Mouse (Mus musculus): Measurements from ENCODE around the gene Arvcf. TPM values are rescaled to one million over a fixed set of nuclear protein-coding genes. Genes with fewer than 3 reads are reported as not detected.

Arvcf gene
- polyA plus RNA-seq, 1 experiment from 2014 or later = 25.8 TPM

DNA sequence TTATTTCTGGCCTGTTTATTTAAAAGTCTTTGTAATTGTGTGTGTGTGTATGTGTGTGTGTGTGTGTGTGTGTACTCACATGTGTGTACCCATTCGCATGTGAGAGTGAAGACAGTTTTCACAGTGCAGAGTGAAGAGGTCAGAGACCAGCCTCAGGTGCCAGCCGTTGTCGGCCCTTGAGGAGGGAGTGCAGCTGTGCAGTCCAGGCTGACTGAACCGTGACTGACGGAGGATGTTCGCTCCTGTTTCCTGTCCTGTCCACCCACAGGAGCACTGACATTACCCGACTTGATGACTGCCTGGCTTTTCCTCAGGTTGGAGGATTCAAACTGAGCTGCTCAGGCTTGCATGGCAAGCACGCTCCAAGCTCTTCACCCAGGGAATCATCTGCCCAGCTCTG is 15.0 kb downstream of the Arvcf start:
- no peaks in the 10 kb centered on the region for H3K4me1 ChIP-seq
- no peak overlapping the region for H3K27ac ChIP-seq
- H3K36me3 ChIP-seq = no peaks in the 10 kb centered on the region
- no peaks in the 10 kb centered on the region for H3K27me3 ChIP-seq (ENCODE audit: insufficient read depth, poor library complexity, severe bottlenecking)
- WGBS = 82% methylated on average over 8 of the region's 8 CpGs
- H3K4me3 ChIP-seq = no peak overlapping the region
- H3K9me3 ChIP-seq = no peaks in the 10 kb centered on the region
- no peak for DNase-seq (ENCODE audit: low spot score)

DNA sequence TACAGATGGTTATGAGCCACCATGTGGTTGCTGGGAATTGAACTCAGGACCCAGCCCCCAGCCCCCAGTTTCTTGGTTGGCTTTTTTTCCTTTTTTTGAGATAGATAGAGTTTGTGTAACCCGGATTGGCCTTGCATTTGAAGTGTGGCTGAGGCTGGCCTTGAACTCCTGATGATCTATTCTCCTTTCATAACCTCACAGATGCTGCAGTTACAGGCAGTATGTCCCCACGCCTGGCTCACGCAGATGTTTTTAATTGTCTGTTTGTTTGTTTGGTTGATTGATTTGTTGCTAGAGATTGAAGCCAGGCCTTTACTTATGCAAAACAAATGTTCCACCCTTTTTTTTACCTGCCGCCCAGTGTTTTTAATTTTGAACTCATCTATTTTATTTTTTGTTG is 18.9 kb downstream of the Arvcf start:
- DNase-seq (ENCODE audit: low spot score) = no peak
- H3K9me3 ChIP-seq = no peaks in the 10 kb centered on the region
- no peak overlapping the region for H3K4me3 ChIP-seq
- H3K27ac ChIP-seq = no peak overlapping the region
- WGBS = 89% methylated on average over 4 of the region's 4 CpGs
- no peaks in the 10 kb centered on the region for H3K27me3 ChIP-seq (ENCODE audit: insufficient read depth, poor library complexity, severe bottlenecking)
- H3K36me3 ChIP-seq = no peaks in the 10 kb centered on the region
- H3K4me1 ChIP-seq = 0 out of 2 replicates have a peak, but pooled peaks cover 4% of the 10 kb centered on the region

DNA sequence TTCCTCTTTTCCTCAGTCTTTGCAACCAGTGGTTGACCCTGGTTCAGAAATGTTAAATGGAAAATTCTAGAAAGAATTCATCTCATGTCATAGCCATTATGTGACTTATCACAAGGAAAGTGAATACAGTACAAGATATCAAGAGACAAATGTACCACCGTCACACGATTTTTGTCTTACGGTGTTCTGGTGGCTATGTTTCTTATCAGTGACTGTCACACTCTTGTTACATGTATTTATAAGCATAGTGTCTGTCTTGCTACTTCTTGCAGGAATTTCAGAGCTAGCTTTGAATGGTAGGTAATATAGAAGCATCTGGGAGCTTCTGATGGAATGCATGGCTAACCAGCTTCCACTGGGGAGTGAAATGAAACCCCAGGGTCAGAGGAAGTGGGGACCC is 22.2 kb downstream of the Arvcf start:
- H3K36me3 ChIP-seq = no peaks in the 10 kb centered on the region
- 0 out of 2 replicates have a peak, but pooled peaks cover 4% of the 10 kb centered on the region for H3K4me1 ChIP-seq
- no peaks in the 10 kb centered on the region for H3K27me3 ChIP-seq (ENCODE audit: insufficient read depth, poor library complexity, severe bottlenecking)
- no peak overlapping the region for H3K27ac ChIP-seq
- WGBS = 77% methylated on average over 3 of the region's 3 CpGs
- no peaks in the 10 kb centered on the region for H3K9me3 ChIP-seq
- no peak overlapping the region for H3K4me3 ChIP-seq
- DNase-seq (ENCODE audit: low spot score) = no peak

DNA sequence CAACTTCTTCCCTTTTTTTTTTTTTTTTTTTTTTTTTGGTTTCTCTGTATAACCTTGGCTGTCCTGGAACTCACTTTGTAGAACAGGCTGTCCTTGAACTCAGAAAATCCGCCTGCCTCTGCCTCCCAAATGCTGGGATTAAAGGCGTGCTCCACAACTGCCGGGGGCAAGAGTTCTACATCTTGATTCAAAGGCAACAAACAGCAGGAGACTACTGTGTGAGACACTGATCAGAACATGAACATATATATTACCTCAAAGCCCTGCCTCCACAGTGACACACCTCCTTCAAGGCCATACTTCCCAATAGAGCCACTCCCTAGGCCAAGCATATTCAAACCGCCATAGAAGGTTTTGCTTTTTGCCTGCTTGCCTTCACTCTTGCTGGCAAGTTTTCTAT is 25.6 kb downstream of the Arvcf start:
- WGBS = 91% methylated on average over 4 of the region's 4 CpGs

DNA sequence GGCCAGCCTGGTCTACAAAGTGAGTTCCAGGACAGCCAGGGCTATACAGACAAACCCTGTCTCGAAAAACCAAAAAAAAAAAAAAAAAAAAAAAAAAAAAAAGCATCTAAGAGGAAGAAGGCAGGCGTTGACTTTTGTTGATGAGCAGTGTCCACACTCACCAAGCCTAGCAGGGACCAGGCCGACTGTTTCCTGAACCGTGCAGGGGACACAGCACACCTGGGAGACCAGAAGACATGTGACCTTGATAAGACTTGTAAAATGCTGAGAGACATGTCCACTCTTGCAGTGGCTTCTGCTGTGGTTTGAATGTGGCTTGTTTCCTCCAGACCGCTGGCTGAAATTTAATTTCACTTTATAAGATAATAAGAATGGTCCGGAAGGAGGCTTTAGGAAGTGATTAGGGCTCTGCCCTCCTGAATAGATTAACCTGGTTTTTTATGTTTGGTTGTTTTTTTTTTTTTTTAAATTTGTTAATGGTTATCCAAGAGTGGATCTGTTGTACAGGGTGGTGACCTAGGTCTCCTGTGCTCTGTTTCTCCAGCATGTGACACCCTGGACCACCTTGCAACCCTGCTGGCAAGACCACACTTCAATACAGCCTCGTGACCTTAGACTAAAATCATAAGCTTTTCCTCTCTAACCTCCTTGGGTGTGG is 28.4 kb downstream of the Arvcf start:
- H3K9me3 ChIP-seq = no peaks in the 10 kb centered on the region
- peaks cover 20% of the 10 kb centered on the region for H3K4me1 ChIP-seq
- H3K4me3 ChIP-seq = no peak overlapping the region
- H3K27me3 ChIP-seq (ENCODE audit: insufficient read depth, poor library complexity, severe bottlenecking) = no peaks in the 10 kb centered on the region
- no peak for DNase-seq (ENCODE audit: low spot score)
- no peak overlapping the region for H3K27ac ChIP-seq
- no peaks in the 10 kb centered on the region for H3K36me3 ChIP-seq
- 74% methylated on average over 7 of the region's 7 CpGs for WGBS

More for the DNA sequence above, 25.6 kb downstream of the Arvcf start:
- no peak overlapping the region for H3K4me3 ChIP-seq
- H3K27me3 ChIP-seq (ENCODE audit: insufficient read depth, poor library complexity, severe bottlenecking) = no peaks in the 10 kb centered on the region
- peaks cover 14% of the 10 kb centered on the region for H3K4me1 ChIP-seq
- no peaks in the 10 kb centered on the region for H3K36me3 ChIP-seq
- no peaks in the 10 kb centered on the region for H3K9me3 ChIP-seq
- no peak for DNase-seq (ENCODE audit: low spot score)
- no peak overlapping the region for H3K27ac ChIP-seq

DNA sequence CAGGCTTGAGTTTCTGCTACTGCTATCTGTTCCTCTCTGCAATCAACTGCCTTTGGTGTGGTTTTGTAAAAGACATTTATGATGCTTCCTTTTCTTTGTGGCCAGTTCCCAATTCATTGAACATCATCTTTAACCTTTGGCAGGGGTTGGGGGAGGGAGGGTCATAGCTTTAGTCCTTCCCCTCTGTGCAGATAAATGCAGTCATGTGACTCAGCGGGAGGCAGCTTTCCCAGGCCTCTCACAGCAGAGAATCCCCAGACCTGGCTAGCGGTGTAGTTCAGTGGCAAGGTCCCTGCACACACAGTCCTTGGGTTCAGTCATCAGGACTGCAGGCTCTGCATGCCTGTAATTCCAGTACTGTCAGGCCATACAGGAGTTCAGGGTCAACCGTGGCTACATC is 29.2 kb downstream of the Arvcf start:
- H3K4me3 ChIP-seq = no peak overlapping the region
- H3K27me3 ChIP-seq (ENCODE audit: insufficient read depth, poor library complexity, severe bottlenecking) = no peaks in the 10 kb centered on the region
- H3K36me3 ChIP-seq = no peaks in the 10 kb centered on the region
- 16% methylated on average over 3 of the region's 3 CpGs for WGBS
- no peaks in the 10 kb centered on the region for H3K9me3 ChIP-seq
- peak; percentile 86 for DNase-seq (ENCODE audit: low spot score)
- H3K27ac ChIP-seq = peak overlapping the region; percentile 12
- peaks cover 27% of the 10 kb centered on the region for H3K4me1 ChIP-seq

DNA sequence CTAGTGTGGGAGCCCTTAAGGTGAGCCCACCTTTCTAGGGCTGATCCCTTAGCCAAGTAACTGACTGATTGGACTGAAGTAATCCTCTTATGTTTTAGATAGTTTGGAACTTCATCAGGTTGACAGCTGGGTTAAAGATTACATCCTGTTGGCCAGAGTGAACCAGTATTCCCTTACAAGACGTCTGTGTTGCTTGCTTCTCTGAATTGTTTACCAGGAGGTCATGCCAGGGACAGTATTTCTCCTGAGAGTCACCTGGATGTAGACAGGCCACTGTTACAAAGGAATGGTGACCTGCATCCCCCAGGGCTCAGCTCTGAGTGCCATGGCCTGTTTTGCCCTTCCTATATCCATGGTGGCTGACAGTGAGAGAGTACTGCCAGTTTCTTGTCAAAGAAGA is 30.5 kb downstream of the Arvcf start:
- Histone ChIP-seq H3K27ac (no peak overlapping the region), H3K27me3 (ENCODE audit: insufficient read depth, poor library complexity, severe bottlenecking) (no peaks in the 10 kb centered on the region), H3K9me3 (no peaks in the 10 kb centered on the region), H3K4me3 (no peak overlapping the region), H3K4me1 (peaks cover 33% of the 10 kb centered on the region), H3K36me3 (no peaks in the 10 kb centered on the region)
- no peak for DNase-seq (ENCODE audit: low spot score)
- 41% methylated on average over 1 of the region's 1 CpGs for WGBS

DNA sequence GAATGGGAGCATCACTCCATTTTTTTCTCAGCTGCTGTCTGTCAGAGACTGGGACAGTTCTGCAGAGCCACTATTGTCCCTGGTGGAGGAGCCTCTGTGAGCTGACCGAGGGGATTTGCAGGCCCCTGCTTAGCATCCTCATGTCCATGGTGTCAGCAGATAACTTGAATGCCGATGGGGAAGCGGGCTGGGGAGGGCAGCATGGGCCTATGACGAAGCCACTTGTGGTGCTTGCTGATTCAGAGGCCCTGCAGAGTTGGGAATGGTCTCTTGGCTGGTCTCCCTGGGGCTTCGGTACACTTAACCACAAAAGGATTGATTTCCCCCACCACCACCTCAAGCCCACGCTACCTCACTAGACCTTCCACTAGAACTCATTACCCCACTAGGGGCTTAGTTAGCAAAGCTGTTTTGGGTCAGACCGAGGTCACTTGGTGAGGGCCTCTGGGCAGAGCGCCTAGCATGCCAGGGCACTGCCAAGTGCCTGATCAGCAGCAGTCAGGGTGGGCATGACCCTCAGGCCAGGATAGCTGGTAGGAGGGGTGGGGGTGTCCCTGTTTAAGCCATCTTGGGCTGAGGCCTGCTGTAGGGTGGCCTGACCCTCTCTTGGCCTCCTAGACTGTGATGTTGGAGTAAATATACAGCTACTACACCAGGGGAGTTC is 31.5 kb downstream of the Arvcf start:
- Histone ChIP-seq H3K36me3 (no peaks in the 10 kb centered on the region), H3K27me3 (ENCODE audit: insufficient read depth, poor library complexity, severe bottlenecking) (no peaks in the 10 kb centered on the region), H3K9me3 (no peaks in the 10 kb centered on the region), H3K4me1 (peaks cover 40% of the 10 kb centered on the region), H3K27ac (peak overlapping the region; percentile 65), H3K4me3 (no peak overlapping the region)
- WGBS = 62% methylated on average over 8 of the region's 8 CpGs
- DNase-seq (ENCODE audit: low spot score) = no peak

DNA sequence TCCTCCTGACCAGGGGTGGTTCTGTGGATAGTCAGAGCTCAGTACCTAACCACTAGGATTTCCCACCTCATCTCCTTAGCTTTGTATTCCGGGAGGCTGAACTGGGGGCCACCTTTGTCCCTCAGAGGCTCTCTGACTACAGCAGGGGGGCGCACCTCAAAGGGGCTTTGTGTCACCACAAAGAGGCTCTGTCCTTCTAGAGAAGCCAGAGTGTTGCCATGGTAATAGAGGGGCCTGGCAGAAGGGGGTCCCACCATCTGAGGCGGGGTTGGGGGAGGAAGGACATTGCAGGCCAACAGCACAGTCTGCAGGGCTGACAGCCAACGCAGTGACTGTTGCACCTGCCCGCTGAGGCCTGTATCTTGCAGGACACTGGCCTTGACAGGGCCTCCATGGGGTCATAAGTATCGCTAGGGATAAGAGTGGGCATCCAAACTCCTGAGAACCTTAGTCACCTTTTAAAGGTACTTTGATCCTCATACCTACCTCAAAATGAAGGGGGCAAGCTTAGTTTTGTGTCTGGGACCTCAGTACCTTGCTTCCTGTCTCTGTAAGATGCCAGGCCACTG is 32.6 kb downstream of the Arvcf start:
- Histone ChIP-seq H3K4me3 (no peak overlapping the region), H3K27me3 (ENCODE audit: insufficient read depth, poor library complexity, severe bottlenecking) (no peaks in the 10 kb centered on the region), H3K36me3 (no peaks in the 10 kb centered on the region), H3K4me1 (peaks cover 44% of the 10 kb centered on the region), H3K27ac (0 out of 2 replicates have a peak overlapping the region, but pooled peaks have one; percentile 16), H3K9me3 (no peaks in the 10 kb centered on the region)
- no peak for DNase-seq (ENCODE audit: low spot score)
- WGBS = 59% methylated on average over 6 of the region's 6 CpGs

DNA sequence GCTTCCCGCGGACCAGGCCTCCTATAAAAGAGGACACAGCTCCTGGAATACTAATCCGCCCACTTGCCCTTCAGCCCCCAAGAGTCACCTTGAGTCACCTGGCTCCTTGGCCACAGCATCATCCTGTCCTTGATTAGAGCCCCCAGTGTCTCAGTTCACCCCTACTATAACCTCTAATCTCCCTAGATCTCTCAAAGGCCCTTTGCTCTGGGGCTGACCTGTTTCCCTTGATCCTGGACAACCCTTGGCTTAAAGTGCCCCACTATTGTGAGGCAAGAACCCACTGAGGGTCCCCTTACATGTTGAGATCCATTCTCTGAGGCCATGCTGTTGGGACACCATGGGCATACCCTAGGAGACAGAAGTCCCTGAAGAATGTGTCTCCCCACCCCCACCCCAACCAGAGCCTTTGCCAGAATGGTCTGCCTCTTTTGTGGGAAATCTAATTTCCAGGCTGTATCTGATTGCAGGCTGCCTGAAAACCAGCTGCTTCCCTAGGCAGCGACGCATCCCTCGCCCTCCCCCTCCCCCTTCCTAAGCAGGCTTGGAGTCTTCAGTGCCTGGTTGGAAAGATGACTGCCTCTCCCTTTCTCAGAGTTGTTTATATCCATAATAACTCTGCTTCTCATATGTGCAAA is 33.8 kb downstream of the Arvcf start:
- Histone ChIP-seq H3K4me1 (peaks cover 44% of the 10 kb centered on the region), H3K36me3 (no peaks in the 10 kb centered on the region), H3K27ac (no peak overlapping the region), H3K27me3 (ENCODE audit: insufficient read depth, poor library complexity, severe bottlenecking) (no peaks in the 10 kb centered on the region), H3K4me3 (no peak overlapping the region), H3K9me3 (no peaks in the 10 kb centered on the region)
- DNase-seq (ENCODE audit: low spot score) = no peak
- WGBS = 49% methylated on average over 6 of the region's 6 CpGs

DNA sequence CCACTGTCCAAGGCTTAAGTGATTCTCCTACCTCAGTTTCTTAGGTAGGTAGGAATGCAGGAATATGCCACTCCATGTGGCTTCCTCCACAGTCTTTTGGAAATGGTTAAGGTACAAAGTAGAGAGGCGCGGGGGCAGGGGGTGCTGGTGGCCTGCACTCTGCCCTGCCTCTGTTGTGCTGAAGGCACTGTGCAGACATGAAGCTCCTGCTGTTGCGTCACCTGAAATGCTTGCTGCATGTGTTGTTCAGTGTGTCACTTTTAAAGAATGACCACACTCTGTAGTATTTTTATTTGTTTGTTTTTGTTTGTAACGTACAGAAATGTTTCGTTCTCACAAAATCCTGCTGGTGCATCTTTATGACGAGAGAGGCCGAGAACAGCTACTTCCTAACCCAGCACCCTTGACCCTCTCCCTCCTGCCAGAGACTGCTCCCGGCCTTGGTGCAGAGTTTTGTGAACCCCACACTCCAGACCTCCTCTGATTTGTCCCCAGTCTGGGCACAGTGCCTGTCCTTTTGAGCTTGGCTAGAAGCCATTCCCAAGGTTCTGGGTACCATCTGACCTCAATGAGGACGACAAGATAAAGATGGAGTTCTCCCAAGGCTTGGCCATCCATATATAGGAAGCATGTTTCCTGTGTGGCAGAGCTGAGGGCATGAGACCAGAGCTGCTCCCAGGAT is 35.2 kb downstream of the Arvcf start:
- H3K27me3 ChIP-seq (ENCODE audit: insufficient read depth, poor library complexity, severe bottlenecking) = no peaks in the 10 kb centered on the region
- H3K4me3 ChIP-seq = no peak overlapping the region
- H3K9me3 ChIP-seq = no peaks in the 10 kb centered on the region
- no peak for DNase-seq (ENCODE audit: low spot score)
- H3K4me1 ChIP-seq = peaks cover 50% of the 10 kb centered on the region
- WGBS = 79% methylated on average over 9 of the region's 9 CpGs
- no peaks in the 10 kb centered on the region for H3K36me3 ChIP-seq
- peak overlapping the region; percentile 54 for H3K27ac ChIP-seq

DNA sequence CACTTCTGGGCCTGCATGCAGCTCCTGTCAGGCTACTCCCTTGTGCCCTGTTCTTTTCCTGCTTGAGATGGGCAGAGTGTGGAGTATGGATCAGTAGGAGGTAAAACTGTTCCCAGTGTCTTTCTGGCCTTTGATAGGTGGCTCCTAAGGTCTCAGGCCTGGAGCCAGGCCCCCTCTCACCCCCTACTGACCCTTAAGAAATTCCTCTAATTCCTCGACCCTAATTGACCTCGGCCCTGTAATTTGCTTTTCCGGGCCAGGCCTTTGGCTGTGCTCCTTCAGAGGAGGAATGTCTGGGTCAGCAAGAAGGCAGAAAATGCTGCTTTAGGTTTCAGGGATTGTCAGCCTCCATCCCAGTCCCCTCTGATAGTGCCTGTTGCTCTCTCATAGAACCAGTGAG is 35.8 kb downstream of the Arvcf start:
- H3K27me3 ChIP-seq (ENCODE audit: insufficient read depth, poor library complexity, severe bottlenecking) = no peaks in the 10 kb centered on the region
- no peaks in the 10 kb centered on the region for H3K36me3 ChIP-seq
- peaks cover 55% of the 10 kb centered on the region for H3K4me1 ChIP-seq
- H3K4me3 ChIP-seq = no peak overlapping the region
- 24% methylated on average over 3 of the region's 3 CpGs for WGBS
- peak overlapping the region; percentile 54 for H3K27ac ChIP-seq
- no peaks in the 10 kb centered on the region for H3K9me3 ChIP-seq
- DNase-seq (ENCODE audit: low spot score) = no peak

DNA sequence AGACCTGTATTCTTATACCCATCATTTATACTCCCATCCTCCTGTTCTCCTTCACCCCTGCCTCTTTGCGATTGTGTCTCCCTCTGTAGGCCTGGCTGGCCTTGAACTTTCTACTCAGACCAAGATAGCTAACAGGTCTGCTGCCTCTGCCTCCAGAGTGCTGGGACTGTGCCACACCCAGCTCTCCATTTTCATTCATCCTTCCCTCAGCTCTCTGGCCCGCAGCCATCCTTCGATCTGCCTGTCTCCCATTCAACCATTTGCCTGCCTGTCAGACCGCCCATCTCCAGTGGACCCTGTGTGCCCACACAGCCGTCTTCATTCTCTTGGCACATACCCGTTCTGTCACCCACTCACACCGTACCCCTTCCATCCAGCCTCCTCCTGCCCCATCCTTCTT is 36.2 kb downstream of the Arvcf start:
- no peaks in the 10 kb centered on the region for H3K9me3 ChIP-seq
- H3K27me3 ChIP-seq (ENCODE audit: insufficient read depth, poor library complexity, severe bottlenecking) = no peaks in the 10 kb centered on the region
- 0 out of 2 replicates have a peak overlapping the region, but pooled peaks have one; percentile 54 for H3K27ac ChIP-seq
- peaks cover 57% of the 10 kb centered on the region for H3K4me1 ChIP-seq
- H3K4me3 ChIP-seq = no peak overlapping the region
- no peak for DNase-seq (ENCODE audit: low spot score)
- no peaks in the 10 kb centered on the region for H3K36me3 ChIP-seq
- 81% methylated on average over 7 of the region's 7 CpGs for WGBS

Measured in heart, embryonic 10.5 days (tissue).